Mouse (Mus musculus): ENCODE measurements around the gene Tagln. TPM values are rescaled to one million over a fixed set of nuclear protein-coding genes. Genes with fewer than 3 reads are reported as not detected.

Tagln gene
- total and polyA plus RNA-seq, 3 experiments = 0.42 to 1.1 TPM; not detected in 1

GRCm38 (mm10) chr9:45906355-45907077 lies 29.3 kb downstream of the Tagln start, which contains the start of the genes Pcsk7 and Rnf214:
Gene Pcsk7 (plus strand): TSS chr9:45906497.
Gene Rnf214 (minus strand): TSS chr9:45906911.
- no peaks in the 10 kb centered on the region for H3K9me3 ChIP-seq (replicated peaks; ENCODE audit: insufficient read depth, low read length)
- DNase-seq (ENCODE audit: low read depth, low spot score) = peak; percentile 86
- peaks cover 3 to 8% of the 10 kb centered on the region in 2 experiments for H3K4me1 ChIP-seq (ENCODE audit: control insufficient read depth in 1 of 2, insufficient read depth in 2 of 2, low read length in 2 of 2)
- H3K27ac ChIP-seq (ENCODE audit: control insufficient read depth, low read depth, low read length) = peak within 1 kb of the TSS; percentile 85
- peak within 1 kb of the TSS; percentile 97 to 99 for H3K4me3 ChIP-seq (ENCODE audit: control insufficient read depth in 1 of 2, insufficient read depth in 1 of 2, low read depth in 2 of 2, low read length in 2 of 2)
- peak within 1 kb of the TSS; percentile 97 for H3K9ac ChIP-seq (ENCODE audit: control insufficient read depth, low read depth, low read length, poor library complexity, severe bottlenecking)
- H3K36me3 ChIP-seq (ENCODE audit: control insufficient read depth in 1 of 2, insufficient read depth in 2 of 2, low read length in 2 of 2) = peaks cover 0 to 5% of the 10 kb centered on the region in 2 experiments; a peak in 2 of 4 replicates
- H3K27me3 ChIP-seq (ENCODE audit: control insufficient read depth in 1 of 2, insufficient read depth in 2 of 2, low read length in 2 of 2) = no peaks in the 10 kb centered on the region
- peaks cover 15% of the 10 kb centered on the region for H3K79me2 ChIP-seq (ENCODE audit: control insufficient read depth, insufficient read depth, low read length, poor library complexity)
- TF ChIP-seq KAT2A (conservative IDR thresholded peaks at IDR 0.05; ENCODE audit: low read depth, low read length) (no peak; the same call in 1 of the 2 replicates), TAL1 (IDR thresholded peaks at IDR 0.05; ENCODE audit: low read length) (no peak), ELF1 (IDR thresholded peaks at IDR 0.05; ENCODE audit: low read depth, low read length) (peak; percentile 62), RAD21 (IDR thresholded peaks at IDR 0.05; ENCODE audit: low read depth, low read length) (no peak; the same call in 1 of the 2 replicates), ZKSCAN1 (IDR thresholded peaks at IDR 0.05; ENCODE audit: low read depth, low read length) (no peak), CTCF (IDR thresholded peaks at IDR 0.05 in 2 of 3, conservative IDR thresholded peaks at IDR 0.05 in 1 of 3; ENCODE audit: control insufficient read depth in 1 of 3, insufficient read depth in 1 of 3, low read depth in 2 of 3, low read length in 3 of 3, poor library complexity in 1 of 3, severe bottlenecking in 1 of 3) (peak; percentile 53 to 94 (median 84); a peak in 5 of 6 replicates), POLR2AphosphoS5 (IDR thresholded peaks at IDR 0.05; ENCODE audit: borderline replicate concordance, low read depth, low read length) (no peak), RCOR1 (IDR thresholded peaks at IDR 0.05; ENCODE audit: low read depth, low read length) (no peak), GABPA (IDR thresholded peaks at IDR 0.05; ENCODE audit: low read depth, low read length) (peak; percentile 63; the same call in 1 of the 2 replicates), CHD2 (IDR thresholded peaks at IDR 0.05; ENCODE audit: low read length) (no peak; the same call in 1 of the 2 replicates), E2F4 (IDR thresholded peaks at IDR 0.05; ENCODE audit: borderline replicate concordance, low read depth, low read length) (no peak), USF2 (IDR thresholded peaks at IDR 0.05; ENCODE audit: borderline replicate concordance in 1 of 2, insufficient read depth in 1 of 2, low read depth in 1 of 2, low read length in 2 of 2) (no peak), ZNF384 (IDR thresholded peaks at IDR 0.05; ENCODE audit: low read depth, low read length) (no peak), MAZ (IDR thresholded peaks at IDR 0.05; ENCODE audit: low read depth, low read length) (peak; percentile 82), TBP (IDR thresholded peaks at IDR 0.05; ENCODE audit: low read depth, low read length) (peak; percentile 31; the same call in 1 of the 2 replicates), UBTF (IDR thresholded peaks at IDR 0.05; ENCODE audit: borderline replicate concordance, insufficient read depth, low read depth, low read length) (no peak), MYC (IDR thresholded peaks at IDR 0.05; ENCODE audit: low read depth, low read length) (no peak), HCFC1 (IDR thresholded peaks at IDR 0.05; ENCODE audit: low read depth, low read length) (peak; percentile 73), GATA1 (IDR thresholded peaks at IDR 0.05; ENCODE audit: low read depth, low read length) (no peak), POLR2A (IDR thresholded peaks at IDR 0.05; ENCODE audit: control insufficient read depth in 1 of 2, insufficient read depth in 1 of 2, low read depth in 1 of 2, low read length in 2 of 2, poor library complexity in 1 of 2) (peak; percentile 57 to 83; a peak in 2 of 4 replicates), MEF2A (IDR thresholded peaks at IDR 0.05; ENCODE audit: extremely low read depth, insufficient replicate concordance, low read depth, low read length, poor library complexity, severe bottlenecking) (no peak), TCF12 (IDR thresholded peaks at IDR 0.05; ENCODE audit: low read depth, low read length) (0 out of 2 replicates have a peak, but pooled peaks have one; percentile 9), SIN3A (IDR thresholded peaks at IDR 0.05; ENCODE audit: low read length) (peak; percentile 90), POLR2AphosphoS2 (IDR thresholded peaks at IDR 0.05; ENCODE audit: low read length) (no peak; the same call in 1 of the 2 replicates), EP300 (IDR thresholded peaks at IDR 0.05; ENCODE audit: low read depth in 1 of 2, low read length in 2 of 2) (0 out of 4 replicates have a peak, but pooled peaks of 1 of the 2 experiments have one; percentile 16), NRF1 (IDR thresholded peaks at IDR 0.05; ENCODE audit: insufficient read depth, low read depth, low read length, poor library complexity, severe bottlenecking) (peak; percentile 35; the same call in 1 of the 2 replicates), ZMIZ1 (IDR thresholded peaks at IDR 0.05; ENCODE audit: low read depth, low read length) (peak; percentile 55; the same call in 1 of the 2 replicates), JUND (IDR thresholded peaks at IDR 0.05; ENCODE audit: low read depth, low read length) (no peak), BHLHE40 (IDR thresholded peaks at IDR 0.05; ENCODE audit: borderline replicate concordance, low read depth, low read length) (peak; percentile 37; the same call in 1 of the 2 replicates), SMC3 (IDR thresholded peaks at IDR 0.05; ENCODE audit: low read depth, low read length) (peak; percentile 43), NELFE (IDR thresholded peaks at IDR 0.05; ENCODE audit: low read depth, low read length) (peak; percentile 74), MAX (IDR thresholded peaks at IDR 0.05; ENCODE audit: low read length) (no peak), MAFK (IDR thresholded peaks at IDR 0.05; ENCODE audit: borderline replicate concordance, low read depth, low read length) (no peak), MXI1 (IDR thresholded peaks at IDR 0.05; ENCODE audit: low read depth, low read length) (peak; percentile 30), CHD1 (IDR thresholded peaks at IDR 0.05; ENCODE audit: low read depth, low read length) (no peak)
